Mouse (Mus musculus): Measurements from ENCODE around the gene Smarcc2. TPM values are rescaled to one million over a fixed set of nuclear protein-coding genes. Genes with fewer than 3 reads are reported as not detected.

The Smarcc2 gene
- total RNA-seq, 1 experiment from 2014 or later = 119 TPM

DNA sequence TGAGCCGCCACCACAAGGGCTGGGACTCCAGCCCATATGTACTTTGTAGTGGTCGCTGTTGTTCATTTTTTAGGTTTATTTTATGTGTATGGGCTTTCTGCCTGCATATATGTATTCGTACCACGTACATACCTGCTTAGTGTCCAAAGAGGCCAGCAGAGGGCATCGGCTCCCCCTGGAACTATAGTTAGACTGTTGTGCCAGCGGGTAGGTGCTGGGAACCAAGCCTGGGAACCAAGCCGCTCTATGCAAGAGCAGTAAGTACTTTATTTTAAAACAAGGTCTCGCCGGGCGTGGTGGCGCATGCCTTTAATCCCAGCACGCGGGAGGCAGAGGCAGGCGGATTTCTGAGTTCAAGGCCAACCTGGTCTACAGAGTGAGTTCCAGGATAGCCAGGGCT lies 46.9 kb downstream of the Smarcc2 start:
- no peak for ATAC-seq (ENCODE audit: extremely low read depth, insufficient number of reproducible peaks, low FRiP score, poor library complexity, severe bottlenecking)

DNA sequence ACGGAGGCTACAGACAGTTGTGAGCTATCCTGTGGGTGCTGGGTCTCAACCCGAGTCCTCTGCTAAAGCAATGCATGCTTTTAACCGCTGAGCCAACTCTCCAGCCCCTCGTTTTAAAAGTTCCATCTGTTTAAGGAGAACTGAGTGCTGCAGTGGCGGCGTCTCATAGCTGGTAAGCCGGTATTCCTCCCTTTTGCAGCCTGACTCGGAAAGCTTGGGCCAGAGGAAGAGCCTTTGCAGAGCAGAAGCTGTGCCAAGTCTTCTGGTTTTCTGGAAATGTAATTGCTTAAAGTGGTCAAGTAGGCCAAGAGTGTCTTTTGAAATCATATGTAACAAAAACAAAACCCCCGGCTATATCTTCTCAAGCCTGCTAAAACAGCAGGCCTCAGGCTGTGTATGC lies 49.2 kb downstream of the Smarcc2 start:
- no peak for ATAC-seq (ENCODE audit: extremely low read depth, insufficient number of reproducible peaks, low FRiP score, poor library complexity, severe bottlenecking)

DNA sequence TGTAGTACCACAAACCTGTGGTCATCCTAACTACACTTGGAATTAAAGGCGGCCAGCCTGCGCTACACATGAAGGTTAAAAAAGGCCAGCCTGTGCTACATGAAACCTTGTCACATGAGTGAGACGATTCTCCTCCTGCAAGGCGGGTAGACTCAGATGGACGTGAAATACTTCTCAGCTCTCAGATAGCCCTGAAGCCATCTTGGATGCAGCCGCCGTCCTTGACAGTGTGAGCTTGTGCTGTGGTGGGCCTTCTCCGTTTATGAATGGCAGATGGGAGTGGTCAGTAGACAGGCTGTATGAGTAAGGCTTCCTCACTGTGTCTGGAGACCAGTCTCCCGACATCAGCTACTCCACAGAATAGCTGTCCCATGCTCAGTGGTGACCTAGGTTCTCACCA lies 50.2 kb downstream of the Smarcc2 start:
- ATAC-seq (ENCODE audit: extremely low read depth, insufficient number of reproducible peaks, low FRiP score, poor library complexity, severe bottlenecking) = no peak

DNA sequence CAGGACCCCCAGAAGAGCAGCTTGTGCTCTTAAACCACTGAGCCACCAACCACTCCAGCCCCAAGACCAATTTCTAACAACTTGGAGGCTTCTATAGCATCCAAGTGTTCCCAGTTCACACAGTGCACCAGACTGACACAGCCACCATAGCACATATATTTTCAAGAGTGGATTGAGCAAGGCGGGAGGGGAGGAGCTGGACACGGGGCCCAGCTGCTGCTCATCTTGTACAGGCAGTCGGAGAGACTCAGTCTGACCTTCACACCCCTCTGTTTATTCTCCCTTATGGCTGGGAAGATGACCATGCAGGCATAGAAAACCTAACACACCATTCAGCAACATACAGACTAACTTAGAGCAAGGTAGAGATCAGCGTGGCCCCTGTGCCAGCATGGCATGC lies 50.8 kb downstream of the Smarcc2 start:
- ATAC-seq (ENCODE audit: extremely low read depth, insufficient number of reproducible peaks, low FRiP score, poor library complexity, severe bottlenecking) = no peak

GRCm38 (mm10) chr10:128510301-128510700 lies 51.3 kb downstream of the Smarcc2 start:
- ATAC-seq (ENCODE audit: extremely low read depth, insufficient number of reproducible peaks, low FRiP score, poor library complexity, severe bottlenecking) = no peak

DNA sequence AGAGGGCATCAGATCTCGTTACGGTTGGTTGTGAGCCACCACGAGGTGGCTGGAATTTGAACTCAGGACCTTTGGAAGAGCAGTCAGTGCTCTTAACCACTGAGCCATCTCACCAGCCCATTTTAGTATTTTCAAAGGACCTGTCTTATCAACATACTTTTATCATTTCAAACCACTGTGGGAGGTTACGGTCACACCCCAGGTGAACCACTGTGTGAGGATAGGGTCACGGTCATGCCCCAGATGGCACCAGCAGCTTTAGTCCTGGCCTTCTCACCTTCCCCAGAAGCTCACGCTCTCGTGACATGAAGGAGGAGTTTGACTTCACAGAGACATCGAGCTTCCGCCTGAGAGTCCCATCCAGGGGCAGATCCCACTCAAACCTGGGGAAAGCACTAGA lies 52.1 kb downstream of the Smarcc2 start:
- no peak for ATAC-seq (ENCODE audit: extremely low read depth, insufficient number of reproducible peaks, low FRiP score, poor library complexity, severe bottlenecking)

DNA sequence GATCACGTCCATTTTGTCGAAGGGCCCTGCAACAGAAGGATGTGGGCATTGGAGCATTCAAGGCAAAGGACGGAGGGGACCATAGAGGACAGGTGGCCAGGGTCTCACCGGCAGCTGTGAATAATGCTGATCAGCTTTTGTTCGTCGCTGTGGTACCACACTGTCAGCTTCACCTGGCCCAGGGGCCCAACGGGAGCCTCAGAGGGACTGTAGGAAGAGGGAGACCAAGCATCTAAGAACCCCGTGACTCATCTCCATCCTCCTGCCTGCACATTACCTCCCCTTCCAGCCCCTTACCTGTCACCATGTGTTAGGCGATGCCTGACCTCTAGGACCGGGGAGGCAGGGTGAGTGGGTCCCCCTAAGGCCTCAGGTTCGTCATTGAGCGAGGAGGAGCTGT lies 52.7 kb downstream of the Smarcc2 start:
- ATAC-seq (ENCODE audit: extremely low read depth, insufficient number of reproducible peaks, low FRiP score, poor library complexity, severe bottlenecking) = no peak

- ATAC-seq (ENCODE audit: extremely low read depth, insufficient number of reproducible peaks, low FRiP score, poor library complexity, severe bottlenecking) = no peak
These were observed 56.0 kb downstream of the Smarcc2 start for GRCm38 (mm10) chr10:128515044-128515443.

DNA sequence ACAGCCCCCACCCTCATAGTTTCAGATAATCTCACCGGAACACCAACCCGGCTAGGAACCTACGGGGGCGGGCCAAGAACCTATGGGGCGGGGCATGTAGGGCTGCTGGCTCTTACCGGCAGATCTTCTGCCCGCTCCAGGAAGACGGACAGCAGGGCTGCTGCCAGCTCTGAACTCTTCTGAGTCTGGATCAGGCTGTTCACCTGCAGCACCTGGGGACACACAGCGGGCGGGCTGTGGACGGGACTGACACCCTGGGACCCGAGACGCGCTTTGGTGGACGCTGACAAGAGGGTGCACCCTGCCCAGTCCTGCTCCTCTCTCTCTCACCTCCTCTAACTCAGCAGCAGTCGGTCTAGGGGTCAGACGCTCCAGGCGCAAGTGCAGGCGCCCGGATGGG lies 57.0 kb downstream of the Smarcc2 start:
- no peak for ATAC-seq (ENCODE audit: extremely low read depth, insufficient number of reproducible peaks, low FRiP score, poor library complexity, severe bottlenecking)

DNA sequence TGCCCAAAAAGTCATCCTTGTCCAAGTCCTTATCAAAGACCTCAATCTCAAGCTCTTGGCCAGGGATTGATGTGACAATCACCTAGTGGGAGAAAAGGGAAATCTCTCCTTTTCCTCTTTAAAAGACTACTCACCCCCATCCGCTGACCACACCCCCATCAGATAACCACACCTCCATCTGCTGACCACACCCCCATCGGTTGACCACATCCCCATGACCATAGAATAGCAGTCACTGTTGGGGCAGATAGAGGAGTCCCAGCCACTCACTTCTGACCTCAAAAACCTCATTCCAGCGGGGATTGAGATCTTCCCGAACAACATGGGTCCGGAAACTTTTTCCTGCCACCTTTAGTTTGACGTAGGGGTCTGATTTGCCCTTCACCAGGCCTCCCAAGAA lies 57.6 kb downstream of the Smarcc2 start:
- ATAC-seq (ENCODE audit: extremely low read depth, insufficient number of reproducible peaks, low FRiP score, poor library complexity, severe bottlenecking) = no peak

GRCm38 (mm10) chr10:128518833-128519232 lies 59.8 kb downstream of the Smarcc2 start:
- ATAC-seq (ENCODE audit: extremely low read depth, insufficient number of reproducible peaks, low FRiP score, poor library complexity, severe bottlenecking) = peak; percentile 51; the same call in 1 of the 2 replicates

- no peak for ATAC-seq (ENCODE audit: extremely low read depth, insufficient number of reproducible peaks, low FRiP score, poor library complexity, severe bottlenecking)
These were observed 61.5 kb downstream of the Smarcc2 start for GRCm38 (mm10) chr10:128520591-128520990.

DNA sequence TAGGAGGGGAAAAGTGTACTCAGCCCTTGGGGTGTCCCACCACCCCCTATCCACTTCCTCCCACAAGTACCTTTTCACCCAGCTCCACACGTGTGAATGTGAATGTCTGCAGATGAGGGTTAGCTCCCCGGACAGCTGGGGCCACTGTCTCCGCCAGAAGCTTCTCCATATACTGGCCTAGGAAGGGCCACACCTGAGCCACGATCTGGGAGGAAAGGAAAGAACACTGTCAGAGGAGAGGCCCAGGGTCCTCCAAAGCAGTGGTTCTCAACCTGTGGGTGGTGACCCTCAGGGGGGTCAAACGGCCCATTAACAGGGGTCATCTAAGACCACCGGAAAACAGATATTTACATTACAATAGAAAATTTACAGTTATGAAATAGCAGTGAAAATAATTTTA lies 63.3 kb downstream of the Smarcc2 start:
- no peak for ATAC-seq (ENCODE audit: extremely low read depth, insufficient number of reproducible peaks, low FRiP score, poor library complexity, severe bottlenecking)

GRCm38 (mm10) chr10:128524111-128524731 lies 65.2 kb downstream of the Smarcc2 start:
- no peak for ATAC-seq (ENCODE audit: extremely low read depth, insufficient number of reproducible peaks, low FRiP score, poor library complexity, severe bottlenecking)

- ATAC-seq (ENCODE audit: extremely low read depth, insufficient number of reproducible peaks, low FRiP score, poor library complexity, severe bottlenecking) = peak; percentile 24
These were observed 65.9 kb downstream of the Smarcc2 start for GRCm38 (mm10) chr10:128524732-128525662.

DNA sequence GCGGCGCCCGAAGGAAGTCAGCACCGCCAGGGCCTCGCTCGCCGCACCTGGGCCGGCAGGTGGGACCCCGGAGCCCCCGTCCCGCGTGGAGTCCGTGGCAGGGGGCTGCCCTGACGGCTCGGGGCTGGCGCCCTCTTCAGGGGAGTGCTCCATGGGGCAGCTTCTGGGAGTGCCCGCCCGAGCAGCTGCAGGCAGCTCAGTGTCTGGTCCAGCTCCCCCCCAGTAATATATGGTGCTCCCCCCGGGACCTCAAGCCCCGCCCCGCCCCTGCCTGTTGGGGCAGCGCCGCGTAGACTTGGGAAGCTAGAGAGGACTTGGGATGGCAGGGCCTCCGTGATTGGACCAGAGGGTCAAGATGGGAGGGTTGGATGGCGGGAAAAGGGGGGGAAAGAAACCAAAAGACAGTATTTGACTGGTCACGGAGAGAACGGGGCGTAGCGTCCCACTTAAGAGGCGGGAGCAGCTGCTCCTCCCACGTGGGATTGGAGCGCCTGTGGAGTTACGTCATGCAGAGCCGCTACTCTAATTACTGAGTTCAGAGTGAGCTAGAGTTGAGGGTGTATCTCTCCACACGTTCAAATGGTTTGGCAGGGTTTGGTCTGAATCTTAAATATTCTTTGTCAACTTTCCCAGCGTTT lies 66.7 kb downstream of the Smarcc2 start, which contains the start of gene Esyt1:
TSS of gene Esyt1 (minus strand) at position 201 of the 638 bp plus-strand sequence.
- ATAC-seq (ENCODE audit: extremely low read depth, insufficient number of reproducible peaks, low FRiP score, poor library complexity, severe bottlenecking) = peak; percentile 88

DNA sequence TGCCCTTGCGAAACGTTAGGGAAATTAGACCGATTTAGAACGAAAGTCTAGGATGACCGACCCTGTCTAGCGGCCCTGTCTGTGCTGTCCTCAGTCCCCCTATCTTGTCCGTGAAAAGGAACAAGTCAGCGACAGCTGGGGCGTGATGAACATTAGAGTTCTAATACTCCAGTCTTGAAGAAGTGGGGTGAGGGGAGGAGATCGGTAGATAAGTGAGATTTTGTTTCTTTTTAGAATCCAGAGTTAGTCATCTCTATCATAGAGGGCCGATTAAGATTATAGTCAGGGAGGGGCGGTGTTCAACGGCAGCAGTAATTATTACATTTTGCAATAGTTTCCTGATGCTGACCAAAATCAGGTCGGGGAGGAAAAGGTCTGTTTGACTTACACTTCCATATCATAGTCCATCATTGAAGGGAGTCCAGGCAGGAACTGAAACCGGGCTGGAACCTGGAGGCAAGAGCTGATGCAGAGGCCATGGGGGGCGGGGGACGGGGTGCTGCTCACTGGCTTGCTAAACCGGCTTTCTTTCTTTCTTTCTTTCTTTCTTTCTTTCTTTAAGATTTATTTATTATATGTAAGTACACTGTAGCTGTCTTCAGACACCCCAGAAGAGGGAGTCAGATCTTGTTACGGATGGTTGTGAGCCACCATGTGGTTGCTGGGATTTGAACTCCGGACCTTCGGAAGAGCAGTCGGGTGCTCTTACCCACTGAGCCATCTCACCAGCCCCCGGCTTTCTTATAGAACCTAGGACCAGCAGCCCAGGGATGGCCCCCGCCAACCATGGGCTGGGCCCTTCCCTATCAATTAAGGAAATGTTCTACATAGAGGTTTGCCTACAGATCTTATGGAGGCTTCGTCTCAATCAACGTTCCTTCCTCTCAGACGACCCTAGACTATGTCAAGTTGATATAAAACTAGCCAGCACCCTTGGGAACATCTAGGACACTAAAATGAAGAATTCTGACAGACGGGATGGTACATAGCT lies 67.6 kb downstream of the Smarcc2 start:
- ATAC-seq (ENCODE audit: extremely low read depth, insufficient number of reproducible peaks, low FRiP score, poor library complexity, severe bottlenecking) = no peak

GRCm38 (mm10) chr10:128535206-128535605 lies 76.2 kb downstream of the Smarcc2 start:
- ATAC-seq (ENCODE audit: extremely low read depth, insufficient number of reproducible peaks, low FRiP score, poor library complexity, severe bottlenecking) = no peak

All from neutrophil, adult 5-6 weeks (primary cell).